Mouse (Mus musculus): Measurements from ENCODE around the gene Unc93b1. TPM values are rescaled to one million over a fixed set of nuclear protein-coding genes. Genes with fewer than 3 reads are reported as not detected.
A peak's percentile ranks its signal among the peaks of the same experiment; 100 is the strongest.

The Unc93b1 gene
- polyA plus RNA-seq, 1 experiment from 2014 or later = 8.1 TPM

- H3K9ac ChIP-seq (replicated peaks) = no peak overlapping the region
- no peak overlapping the region for H3K4me2 ChIP-seq (replicated peaks)
- H3K4me3 ChIP-seq (replicated peaks) = no peak overlapping the region
- no peak overlapping the region for H3K27ac ChIP-seq
- no peaks in the 10 kb centered on the region for H3K9me3 ChIP-seq
- peaks cover 9% of the 10 kb centered on the region for H3K36me3 ChIP-seq
- no peak for ATAC-seq
- peaks cover 11% of the 10 kb centered on the region; the same call in 1 of the 2 replicates for H3K27me3 ChIP-seq
- H3K4me1 ChIP-seq (replicated peaks) = peaks cover 12% of the 10 kb centered on the region
- 59% methylated on average over 25 of the region's 25 CpGs for WGBS
Measured at GRCm38 (mm10) chr19:3903648-3904362, 31.2 kb upstream of the Unc93b1 start.

- no peak for ATAC-seq
- no peaks in the 10 kb centered on the region for H3K9me3 ChIP-seq
- no peak overlapping the region for H3K9ac ChIP-seq (replicated peaks)
- H3K4me2 ChIP-seq (replicated peaks) = no peak overlapping the region
- peaks cover 14% of the 10 kb centered on the region for H3K36me3 ChIP-seq
- H3K27ac ChIP-seq = no peak overlapping the region
- peaks cover 11% of the 10 kb centered on the region; the same call in 1 of the 2 replicates for H3K27me3 ChIP-seq
- peaks cover 12% of the 10 kb centered on the region for H3K4me1 ChIP-seq (replicated peaks)
- no peak overlapping the region for H3K4me3 ChIP-seq (replicated peaks)
- WGBS = 67% methylated on average over 10 of the region's 10 CpGs
Measured at GRCm38 (mm10) chr19:3904363-3904675, 30.7 kb upstream of the Unc93b1 start.

DNA sequence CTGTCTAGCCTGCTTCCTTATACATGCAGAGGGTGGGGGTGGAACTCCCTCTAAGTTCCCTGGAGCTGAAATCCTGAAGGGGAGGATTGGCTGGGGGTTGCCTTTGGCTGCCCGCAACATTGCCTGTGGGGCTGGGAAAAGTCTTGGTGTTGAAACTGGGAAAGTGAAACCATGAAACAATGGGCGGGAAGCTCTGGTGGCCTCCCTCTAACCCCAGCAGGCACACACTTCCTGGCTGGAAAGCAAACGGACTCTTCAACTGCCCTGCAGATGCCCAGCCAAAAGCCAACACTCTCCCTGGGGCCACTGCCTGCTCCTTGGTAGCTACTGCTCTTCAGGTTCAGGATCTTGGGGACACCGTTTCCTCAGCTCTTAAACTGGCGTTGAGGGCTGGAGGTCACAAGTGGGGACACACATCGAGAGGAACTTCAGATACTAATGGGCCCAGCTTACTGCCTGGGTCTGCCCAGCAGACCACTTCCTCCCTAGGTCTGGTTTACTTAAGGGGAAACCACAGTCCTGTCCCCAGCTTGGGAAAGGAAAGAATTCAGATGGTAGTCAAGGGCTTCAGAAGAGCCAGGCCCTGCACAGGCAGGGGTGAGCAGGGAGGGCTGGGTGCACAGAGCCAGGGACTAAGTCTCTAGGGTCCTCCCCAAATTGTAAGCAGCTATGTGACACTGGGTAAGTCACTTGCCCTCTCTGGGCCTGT lies 29.6 kb upstream of the Unc93b1 start:
- no peak overlapping the region for H3K9ac ChIP-seq (replicated peaks)
- no peak for ATAC-seq
- 0 out of 2 replicates have a peak overlapping the region, but pooled peaks have one; percentile 41 for H3K4me3 ChIP-seq (replicated peaks)
- no peaks in the 10 kb centered on the region for H3K9me3 ChIP-seq
- peaks cover 12% of the 10 kb centered on the region for H3K4me1 ChIP-seq (replicated peaks)
- peaks cover 25% of the 10 kb centered on the region for H3K36me3 ChIP-seq
- H3K27ac ChIP-seq = no peak overlapping the region
- WGBS = 61% methylated on average over 6 of the region's 6 CpGs
- peaks cover 11% of the 10 kb centered on the region; the same call in 1 of the 2 replicates for H3K27me3 ChIP-seq
- H3K4me2 ChIP-seq (replicated peaks) = peak overlapping the region; percentile 67

GRCm38 (mm10) chr19:3906326-3906725 lies 28.7 kb upstream of the Unc93b1 start:
- peak overlapping the region; percentile 41 for H3K4me3 ChIP-seq (replicated peaks)
- H3K9me3 ChIP-seq = no peaks in the 10 kb centered on the region
- no peak overlapping the region for H3K27ac ChIP-seq
- peak overlapping the region; percentile 59 for H3K9ac ChIP-seq (replicated peaks)
- no peak for ATAC-seq
- WGBS = 46% methylated on average over 10 of the region's 10 CpGs
- peak overlapping the region; percentile 67 for H3K4me2 ChIP-seq (replicated peaks)
- H3K36me3 ChIP-seq = peaks cover 32% of the 10 kb centered on the region
- H3K4me1 ChIP-seq (replicated peaks) = peaks cover 15% of the 10 kb centered on the region
- H3K27me3 ChIP-seq = peaks cover 11% of the 10 kb centered on the region; the same call in 1 of the 2 replicates

DNA sequence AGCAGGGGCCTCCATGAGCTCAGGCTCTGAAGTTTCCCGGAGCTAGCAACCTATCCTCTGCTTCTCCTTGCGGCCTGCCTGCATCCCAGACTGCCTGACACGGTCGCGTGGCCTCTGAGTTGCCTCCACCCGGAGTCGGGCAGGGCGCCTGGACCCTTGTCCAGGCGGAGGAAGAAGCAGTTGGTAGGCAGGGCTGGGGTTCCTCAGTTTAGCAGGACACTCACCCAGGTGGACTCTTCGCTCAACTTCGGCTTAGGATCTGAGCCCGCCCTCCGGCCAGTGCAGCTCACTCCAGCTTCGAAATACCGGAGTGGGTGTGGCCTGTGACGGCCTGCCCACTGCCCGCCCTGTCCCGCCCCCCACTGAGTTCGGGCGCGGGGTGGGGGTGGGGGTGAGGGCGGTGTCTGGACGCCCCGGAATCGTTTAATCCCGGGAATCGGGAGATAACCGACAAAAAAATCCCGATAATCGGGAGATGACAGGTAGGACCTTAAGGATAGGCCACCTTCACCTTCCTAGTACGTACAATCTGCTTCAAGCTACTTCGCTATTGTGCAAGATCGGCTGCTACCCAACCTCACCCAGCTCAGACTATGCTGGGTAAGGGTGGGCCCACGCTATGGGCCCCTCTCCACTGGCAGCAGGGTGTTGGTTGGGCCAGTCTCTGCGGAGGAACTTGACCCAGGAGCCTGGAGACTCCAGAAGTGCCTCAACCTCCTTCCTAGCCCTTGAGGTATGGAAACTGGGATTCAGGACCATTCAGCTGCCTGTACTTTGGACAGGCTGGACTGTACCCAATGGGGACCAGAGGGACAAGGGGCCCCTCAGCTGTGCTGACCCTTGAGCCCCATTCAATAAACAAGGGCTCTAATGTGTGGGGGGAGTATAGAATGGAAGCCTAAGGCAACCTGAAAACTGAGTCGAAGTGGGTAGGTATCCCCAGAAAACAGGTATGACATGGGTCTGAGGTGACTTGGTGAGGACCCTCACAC lies 27.9 kb upstream of the Unc93b1 start, which contains the start of gene Tcirg1:
Gene Tcirg1 (minus strand): TSS at position 339 of the 992 bp plus-strand sequence.
- Histone ChIP-seq H3K9ac (replicated peaks) (peak within 1 kb of the TSS; percentile 59), H3K27ac (no peak within 1 kb of the TSS)
- ATAC-seq = peak; percentile 59

GRCm38 (mm10) chr19:3907876-3908660 lies 26.9 kb upstream of the Unc93b1 start:
- H3K9me3 ChIP-seq = no peaks in the 10 kb centered on the region
- ATAC-seq = no peak
- H3K36me3 ChIP-seq = peaks cover 32% of the 10 kb centered on the region
- H3K4me2 ChIP-seq (replicated peaks) = no peak overlapping the region; the same call in 1 of the 2 replicates
- H3K9ac ChIP-seq (replicated peaks) = no peak overlapping the region
- H3K4me3 ChIP-seq (replicated peaks) = no peak overlapping the region
- peaks cover 24% of the 10 kb centered on the region for H3K4me1 ChIP-seq (replicated peaks)
- H3K27me3 ChIP-seq = peaks cover 11% of the 10 kb centered on the region; the same call in 1 of the 2 replicates
- H3K27ac ChIP-seq = no peak overlapping the region
- WGBS = 83% methylated on average over 8 of the region's 8 CpGs

More for the DNA sequence above, 27.9 kb upstream of the Unc93b1 start, which contains the start of gene Tcirg1:
- peaks cover 22% of the 10 kb centered on the region for H3K4me1 ChIP-seq (replicated peaks)
- peaks cover 32% of the 10 kb centered on the region for H3K36me3 ChIP-seq
- H3K4me3 ChIP-seq (replicated peaks) = peak within 1 kb of the TSS; percentile 41
- WGBS = 4% methylated on average over 36 of the region's 36 CpGs
- peaks cover 11% of the 10 kb centered on the region; the same call in 1 of the 2 replicates for H3K27me3 ChIP-seq
- H3K9me3 ChIP-seq = no peaks in the 10 kb centered on the region
- peak within 1 kb of the TSS; percentile 67 for H3K4me2 ChIP-seq (replicated peaks)

GRCm38 (mm10) chr19:3910206-3910605 lies 24.8 kb upstream of the Unc93b1 start:
- Histone ChIP-seq H3K4me1 (replicated peaks) (peaks cover 31% of the 10 kb centered on the region), H3K4me3 (replicated peaks) (no peak overlapping the region), H3K4me2 (replicated peaks) (no peak overlapping the region), H3K27me3 (peaks cover 11% of the 10 kb centered on the region; the same call in 1 of the 2 replicates), H3K9ac (replicated peaks) (no peak overlapping the region), H3K9me3 (no peaks in the 10 kb centered on the region), H3K27ac (no peak overlapping the region), H3K36me3 (peaks cover 32% of the 10 kb centered on the region)
- WGBS = 79% methylated on average over 5 of the region's 5 CpGs
- ATAC-seq = no peak

DNA sequence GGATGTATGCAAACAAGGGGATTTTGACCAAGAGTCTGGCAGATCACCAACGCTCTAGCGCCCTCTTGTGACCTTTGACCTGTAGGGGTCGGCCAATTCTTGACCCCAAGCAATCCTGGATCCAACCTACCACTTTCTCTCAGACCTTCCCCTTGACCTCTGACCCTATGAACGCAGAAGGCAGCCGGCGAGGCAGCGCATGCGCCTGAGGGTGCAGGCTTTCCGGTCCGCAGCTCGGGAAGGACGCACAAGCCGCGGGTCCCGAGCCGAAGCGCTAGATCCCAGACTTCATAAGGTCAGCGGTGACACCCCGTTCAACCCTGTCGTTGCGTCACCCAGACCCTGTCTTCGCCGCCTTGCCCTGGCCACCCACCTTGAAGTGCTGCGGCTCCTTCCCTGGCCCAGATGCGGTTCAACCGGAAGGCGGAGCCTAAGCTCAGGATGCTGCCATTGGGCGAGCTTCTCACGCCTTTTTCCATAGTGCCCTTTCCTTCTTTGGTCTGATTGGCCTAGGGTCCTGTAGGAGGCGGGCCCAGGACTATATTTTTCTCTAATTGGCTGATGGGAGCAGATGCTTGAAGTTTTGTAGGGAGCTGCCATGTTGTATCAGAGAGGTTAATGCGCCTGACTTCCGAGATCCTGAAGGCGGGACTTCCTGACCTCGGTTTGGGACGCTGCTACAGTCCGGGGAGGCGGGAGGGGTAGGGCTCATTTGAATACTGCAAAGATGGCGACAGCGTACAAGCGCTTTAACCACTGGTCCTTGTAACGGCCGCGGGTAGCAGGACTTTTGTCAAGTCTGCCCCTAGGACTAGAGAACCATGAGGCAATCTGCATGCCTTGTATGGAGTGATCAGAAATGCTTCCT lies 22.4 kb upstream of the Unc93b1 start, which contains the start of gene Ndufs8:
Gene Ndufs8 (minus strand): TSS at position 438 of the 868 bp plus-strand sequence.
- Histone ChIP-seq H3K9ac (replicated peaks) (peak within 1 kb of the TSS; percentile 74), H3K9me3 (no peaks in the 10 kb centered on the region), H3K27me3 (no peaks in the 10 kb centered on the region), H3K4me2 (replicated peaks) (peak within 1 kb of the TSS; percentile 70), H3K36me3 (peaks cover 32% of the 10 kb centered on the region), H3K4me3 (replicated peaks) (peak within 1 kb of the TSS; percentile 69), H3K27ac (peak within 1 kb of the TSS; percentile 91), H3K4me1 (replicated peaks) (peaks cover 18% of the 10 kb centered on the region)
- WGBS = under 1% methylated on average over 43 of the region's 43 CpGs
- peak; percentile 98 for ATAC-seq

DNA sequence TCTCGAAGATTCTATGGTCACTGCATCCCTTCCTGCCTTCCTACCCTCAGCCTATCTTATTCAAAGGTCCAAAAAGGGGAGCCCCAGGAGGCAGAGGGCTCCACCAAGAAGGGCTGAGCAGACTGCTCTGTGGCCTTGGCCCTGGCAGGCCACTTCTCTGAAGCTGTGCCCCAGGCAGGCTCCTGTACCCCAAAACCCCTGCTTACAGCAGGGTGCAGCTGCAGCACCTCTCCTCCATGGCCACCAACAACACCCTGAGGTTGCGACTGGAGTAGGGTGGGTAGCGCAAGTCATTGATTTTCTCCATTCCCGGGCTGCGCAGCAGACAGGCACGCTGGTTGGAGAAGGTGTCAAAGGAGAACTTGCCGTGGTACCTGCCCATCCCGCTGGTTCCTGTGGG lies 21.3 kb upstream of the Unc93b1 start:
- H3K4me1 ChIP-seq (replicated peaks) = peaks cover 18% of the 10 kb centered on the region
- no peak for ATAC-seq
- H3K4me2 ChIP-seq (replicated peaks) = peak overlapping the region; percentile 64
- no peaks in the 10 kb centered on the region for H3K9me3 ChIP-seq
- H3K36me3 ChIP-seq = peaks cover 24% of the 10 kb centered on the region
- no peaks in the 10 kb centered on the region for H3K27me3 ChIP-seq
- H3K27ac ChIP-seq = no peak overlapping the region
- H3K9ac ChIP-seq (replicated peaks) = peak overlapping the region; percentile 61
- WGBS = 89% methylated on average over 8 of the region's 8 CpGs
- peak overlapping the region; percentile 69 for H3K4me3 ChIP-seq (replicated peaks)

DNA sequence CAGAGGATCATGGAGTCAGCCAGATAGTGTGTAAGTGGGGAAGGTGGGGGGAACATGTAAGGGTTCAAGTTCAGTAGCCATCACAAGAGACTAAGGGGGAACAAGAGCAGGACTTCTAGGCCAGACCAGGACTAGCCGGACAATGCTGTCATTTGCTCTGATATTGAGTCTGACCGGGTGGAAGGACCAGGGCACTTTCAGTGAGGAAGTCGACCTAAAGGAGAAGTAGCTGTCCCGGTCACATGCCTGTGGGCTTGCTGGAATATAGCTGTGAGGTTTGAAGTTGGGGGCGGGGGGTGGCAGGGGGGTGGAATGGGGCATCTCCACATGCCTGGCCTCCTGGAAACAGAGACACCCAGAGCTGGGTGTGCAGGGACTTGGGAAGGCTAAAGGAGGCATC lies 20.5 kb upstream of the Unc93b1 start:
- peaks cover 18% of the 10 kb centered on the region for H3K4me1 ChIP-seq (replicated peaks)
- peaks cover 15% of the 10 kb centered on the region for H3K36me3 ChIP-seq
- no peak overlapping the region for H3K4me3 ChIP-seq (replicated peaks)
- no peak overlapping the region for H3K27ac ChIP-seq
- ATAC-seq = no peak
- WGBS = 92% methylated on average over 5 of the region's 5 CpGs
- no peak overlapping the region for H3K4me2 ChIP-seq (replicated peaks)
- H3K27me3 ChIP-seq = no peaks in the 10 kb centered on the region
- H3K9ac ChIP-seq (replicated peaks) = no peak overlapping the region; the same call in 1 of the 2 replicates
- no peaks in the 10 kb centered on the region for H3K9me3 ChIP-seq
